Mouse (Mus musculus) CD8-positive naive resting alpha-beta T cell, adult 57 days (primary cell): ENCODE data around the gene Slit1. TPM values are rescaled to one million over a fixed set of nuclear protein-coding genes. Genes with fewer than 3 reads are reported as not detected.

Source experiments
- total RNA-seq: library from RNA; stranded (reverse); gene quantifications from one replicate; pipeline ENCODE4 v1.2.4, GENCODE M21; 2023

The Slit1 gene
- 0.15 TPM for total RNA-seq

GRCm38 (mm10) chr19:41743396-41743795, at the start of gene Slit1:
Gene Slit1 (minus strand): TSS chr19:41743665.

GRCm38 (mm10) chr19:41581706-41582420, 161.6 kb downstream of the Slit1 start, which contains the start of gene Gm340:
Gene Gm340 (plus strand): TSS chr19:41582370.

Other genes starting within 250 kb of the Slit1 start
- 37.4 TPM for gene Gm340, start 161.3 kb downstream of the Slit1 start, total RNA-seq
- gene Arhgap19, start 58.4 kb upstream of the Slit1 start, total RNA-seq: 2.9 TPM
- gene Frat1, start 86.3 kb upstream of the Slit1 start, total RNA-seq: 67.5 TPM
- gene Frat2, start 104.5 kb upstream of the Slit1 start, total RNA-seq: 98.7 TPM
- gene Rrp12, start 152.5 kb upstream of the Slit1 start, total RNA-seq: 35.0 TPM
- 47.8 TPM for gene Pgam1, start 168.3 kb upstream of the Slit1 start, total RNA-seq
- 36.5 TPM for gene Exosc1, start 189.8 kb upstream of the Slit1 start, total RNA-seq
- 24.0 TPM for gene Zdhhc16, start 189.8 kb upstream of the Slit1 start, total RNA-seq
- gene Mms19, start 237.5 kb upstream of the Slit1 start, total RNA-seq: 112 TPM
- 11.9 TPM for gene Ubtd1, start 238.1 kb upstream of the Slit1 start, total RNA-seq